Mouse (Mus musculus) liver, embryonic 16.5 days (tissue): ENCODE measurements at regions not wholly inside any gene's neighbourhood (a gene's known extent, or its start where the extent isn't known, plus 50 kb on each side); places are given as distances from the start of the nearest gene placed in this dataset.
A peak's percentile ranks its signal among the peaks of the same experiment; 100 is the strongest.

Source experiments
- ATAC-seq: fragments of 200-750 bp; cut with Nextera tagmentation; 2 replicates; pipeline ENCODE4 v1.8.0; 2017; ENCODE audit warnings: low read depth, mild to moderate bottlenecking, moderate number of reproducible peaks, moderate library complexity
- H3K27ac ChIP-seq: fragments of 300-500 bp; sonication (generic); 2 replicates; pipeline ENCODE4 v1.5.1; 2014; ENCODE audit warnings: mild to moderate bottlenecking, low read length
- H3K27me3 ChIP-seq: fragments of 300-500 bp; sonication (generic); 2 replicates; pipeline ENCODE4 v1.6.1; 2014; ENCODE audit warnings: low read depth, low read length, mixed read lengths; ENCODE audit not compliant: control insufficient read depth, insufficient read depth
- H3K36me3 ChIP-seq: fragments of 300-500 bp; sonication (generic); 2 replicates; pipeline ENCODE4 v1.6.1; 2014; ENCODE audit warnings: mild to moderate bottlenecking; ENCODE audit not compliant: control insufficient read depth, insufficient read depth
- H3K4me1 ChIP-seq: fragments of 300-500 bp; sonication (generic); 2 replicates; pipeline ENCODE4 v1.6.1; 2014; ENCODE audit warnings: low read depth, low read length, mixed read lengths; ENCODE audit not compliant: control insufficient read depth
- H3K4me2 ChIP-seq: fragments of 300-500 bp; sonication (generic); 2 replicates; pipeline ENCODE4 v1.6.1; 2014; ENCODE audit warnings: low read depth, low read length, mixed read lengths
- H3K4me3 ChIP-seq: fragments of 300-500 bp; sonication (generic); 2 replicates; pipeline ENCODE4 v1.5.1; 2014; ENCODE audit warnings: low read depth, mild to moderate bottlenecking, low read length
- H3K9ac ChIP-seq: fragments of 300-500 bp; sonication (generic); 2 replicates; pipeline ENCODE4 v1.6.1; 2014; ENCODE audit warnings: low read depth, low read length
- H3K9me3 ChIP-seq: fragments of 300-500 bp; sonication (generic); replicated peaks from 2 replicates; pipeline ENCODE4 v1.6.1; 2016; ENCODE audit warnings: low read length; ENCODE audit not compliant: control insufficient read depth
- WGBS: fragments of 180-500 bp; shearing (Covaris S2); extraction: QIAGEN DNeasy Blood & Tissue Kit; methylation state at CpG from one replicate; pipeline ENCODE4 v1.1.7; 2014; ENCODE audit not compliant: insufficient replicate concordance; 5-methylcytosine and 5-hydroxymethylcytosine counted together

GRCm38 (mm10) chr3:148762541-148763225, 227.7 kb downstream of the Adgrl2 start:
- no peak for ATAC-seq
- 17% methylated on average over 11 of the region's 11 CpGs for WGBS
- Histone ChIP-seq H3K27me3 (no peaks in the 10 kb centered on the region), H3K4me1 (no peaks in the 10 kb centered on the region), H3K4me3 (no peak overlapping the region), H3K9me3 (no peaks in the 10 kb centered on the region), H3K27ac (no peak overlapping the region), H3K36me3 (no peaks in the 10 kb centered on the region), H3K4me2 (no peak overlapping the region), H3K9ac (no peak overlapping the region)

- Histone ChIP-seq H3K36me3 (no peaks in the 10 kb centered on the region), H3K27ac (no peak overlapping the region), H3K4me2 (no peak overlapping the region), H3K9ac (no peak overlapping the region), H3K9me3 (no peaks in the 10 kb centered on the region), H3K4me3 (no peak overlapping the region), H3K4me1 (no peaks in the 10 kb centered on the region), H3K27me3 (no peaks in the 10 kb centered on the region)
- ATAC-seq: no peak
Observed at GRCm38 (mm10) chr3:148761586-148761985, 228.8 kb downstream of the Adgrl2 start.

DNA sequence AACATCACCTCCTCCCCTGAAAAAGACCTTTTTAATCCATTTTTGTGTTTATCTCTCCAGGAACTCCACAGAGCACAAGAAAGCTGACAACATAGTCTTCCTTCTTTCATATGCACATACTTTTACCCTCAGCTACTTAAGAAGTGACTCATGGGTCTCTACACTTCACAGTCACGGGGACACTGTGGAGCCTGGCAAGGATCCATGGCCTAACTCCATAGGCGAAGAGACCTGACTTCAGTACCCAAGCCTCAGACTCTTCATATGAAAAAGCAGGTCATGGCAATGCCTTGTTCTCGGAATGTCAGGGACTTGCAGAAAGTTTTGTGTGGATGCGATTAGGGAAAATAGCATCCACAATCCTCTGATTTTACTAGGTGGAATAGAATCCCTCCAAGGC, 230.9 kb downstream of the Adgrl2 start:
- Histone ChIP-seq H3K27me3 (no peaks in the 10 kb centered on the region), H3K4me3 (no peak overlapping the region), H3K9me3 (no peaks in the 10 kb centered on the region), H3K36me3 (no peaks in the 10 kb centered on the region), H3K9ac (no peak overlapping the region), H3K27ac (no peak overlapping the region), H3K4me1 (no peaks in the 10 kb centered on the region), H3K4me2 (no peak overlapping the region)
- ATAC-seq: no peak
- 70% methylated on average over 4 of the region's 4 CpGs for WGBS

GRCm38 (mm10) chr3:148746234-148746633, 244.1 kb downstream of the Adgrl2 start:
- 75% methylated on average over 3 of the region's 3 CpGs for WGBS
- no peak overlapping the region for H3K9ac ChIP-seq
- H3K36me3 ChIP-seq: no peaks in the 10 kb centered on the region
- H3K27me3 ChIP-seq: no peaks in the 10 kb centered on the region
- ATAC-seq: no peak
- H3K27ac ChIP-seq: no peak overlapping the region
- H3K9me3 ChIP-seq: no peaks in the 10 kb centered on the region
- no peak overlapping the region for H3K4me3 ChIP-seq
- no peaks in the 10 kb centered on the region for H3K4me1 ChIP-seq
- no peak overlapping the region for H3K4me2 ChIP-seq

DNA sequence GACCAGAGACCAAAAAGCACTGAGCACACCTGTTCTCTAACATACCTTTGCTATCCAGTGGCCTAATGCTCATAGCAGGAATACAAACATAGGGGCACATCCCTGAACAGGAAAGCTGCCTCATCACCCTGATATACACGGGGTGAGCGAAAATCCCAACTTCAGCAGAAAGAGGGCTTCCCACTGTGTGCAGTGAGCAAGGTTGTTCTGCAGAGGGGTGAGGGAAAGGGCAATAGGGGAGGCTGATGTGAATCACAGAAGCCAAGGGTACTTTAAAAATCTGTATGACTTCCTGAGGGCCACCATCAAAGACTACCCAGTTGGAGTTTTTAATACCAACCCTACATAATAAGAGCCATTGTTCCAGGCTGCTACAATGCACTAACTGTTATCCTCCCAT, 245.7 kb downstream of the Adgrl2 start:
- 57% methylated on average over 2 of the region's 2 CpGs for WGBS
- no peak overlapping the region for H3K27ac ChIP-seq
- H3K4me3 ChIP-seq: no peak overlapping the region
- no peak overlapping the region for H3K9ac ChIP-seq
- H3K36me3 ChIP-seq: no peaks in the 10 kb centered on the region
- ATAC-seq: no peak
- H3K27me3 ChIP-seq: no peaks in the 10 kb centered on the region
- no peaks in the 10 kb centered on the region for H3K9me3 ChIP-seq
- H3K4me2 ChIP-seq: no peak overlapping the region
- no peaks in the 10 kb centered on the region for H3K4me1 ChIP-seq

DNA sequence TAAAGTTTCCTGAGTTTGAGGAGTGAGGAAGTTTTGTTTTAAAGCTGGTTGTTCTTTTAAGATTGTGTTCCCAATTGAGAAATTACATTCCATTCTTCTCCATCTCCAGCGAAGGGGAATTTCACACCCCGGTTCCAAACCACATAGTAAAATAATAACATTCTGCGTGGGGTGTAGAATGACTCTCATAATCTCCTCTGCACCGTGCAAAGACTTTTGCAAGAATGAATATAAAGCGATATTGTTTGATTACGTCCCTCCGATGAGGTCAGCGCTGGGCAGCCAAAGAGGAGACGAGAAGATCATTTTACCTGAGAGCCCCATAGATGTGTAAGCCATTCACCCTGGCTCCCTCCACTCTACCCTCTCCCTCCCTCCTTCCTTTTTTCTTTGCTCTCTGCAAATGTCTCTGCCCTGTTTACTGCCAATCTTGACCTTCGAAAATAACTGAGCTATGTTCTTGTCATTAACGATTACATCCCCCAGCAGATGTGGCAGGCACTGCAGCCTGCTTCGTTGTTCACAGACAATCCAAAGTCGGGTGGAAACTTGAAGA, 256.1 kb downstream of the Adgrl2 start:
- no peak overlapping the region for H3K9ac ChIP-seq
- H3K4me3 ChIP-seq: no peak overlapping the region
- H3K27me3 ChIP-seq: no peaks in the 10 kb centered on the region
- 68% methylated on average over 13 of the region's 13 CpGs for WGBS
- H3K4me1 ChIP-seq: no peaks in the 10 kb centered on the region
- H3K27ac ChIP-seq: no peak overlapping the region
- H3K9me3 ChIP-seq: no peaks in the 10 kb centered on the region
- no peak for ATAC-seq
- H3K4me2 ChIP-seq: no peak overlapping the region
- no peaks in the 10 kb centered on the region for H3K36me3 ChIP-seq

DNA sequence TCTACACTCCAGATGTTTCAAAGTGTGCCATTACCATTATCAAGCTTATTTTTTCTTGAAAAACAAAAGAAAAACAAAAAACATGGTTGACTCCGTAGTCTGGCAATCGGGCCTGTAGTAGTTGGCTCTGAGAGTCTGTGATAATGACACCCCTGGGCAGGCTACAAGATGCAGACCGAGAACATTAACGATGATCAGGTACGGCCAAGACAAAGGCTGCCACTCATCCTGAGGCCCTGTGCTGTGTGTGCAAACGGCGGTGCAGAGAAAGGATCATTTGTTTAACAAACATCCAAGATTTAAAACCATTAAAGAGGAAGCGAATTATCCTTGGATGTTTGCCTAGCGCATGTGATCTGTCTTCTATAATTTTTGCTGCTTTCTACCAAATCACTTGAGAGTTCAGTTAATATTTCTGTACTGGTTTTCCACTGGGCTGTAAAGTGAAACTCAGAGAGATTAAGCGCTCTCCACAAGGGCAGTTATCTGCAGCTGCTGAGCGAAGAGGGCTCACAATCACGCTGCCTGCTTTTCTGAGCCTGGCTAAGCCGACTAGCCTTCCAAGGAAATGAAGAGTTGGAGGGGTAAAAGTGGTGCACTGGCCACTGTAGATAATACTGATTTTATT, 257.0 kb downstream of the Adgrl2 start:
- no peak for ATAC-seq
- no peak overlapping the region for H3K4me2 ChIP-seq
- WGBS: 65% methylated on average over 13 of the region's 13 CpGs

GRCm38 (mm10) chr3:148731436-148731835, 258.9 kb downstream of the Adgrl2 start:
- H3K9ac ChIP-seq: no peak overlapping the region
- no peaks in the 10 kb centered on the region for H3K36me3 ChIP-seq
- WGBS: 81% methylated on average over 3 of the region's 3 CpGs
- no peak overlapping the region for H3K4me3 ChIP-seq
- H3K27me3 ChIP-seq: no peaks in the 10 kb centered on the region
- no peaks in the 10 kb centered on the region for H3K4me1 ChIP-seq
- no peaks in the 10 kb centered on the region for H3K9me3 ChIP-seq
- no peak for ATAC-seq
- H3K4me2 ChIP-seq: no peak overlapping the region
- no peak overlapping the region for H3K27ac ChIP-seq

More for the DNA sequence above, 257.0 kb downstream of the Adgrl2 start:
- Histone ChIP-seq H3K27ac (no peak overlapping the region), H3K9ac (no peak overlapping the region), H3K4me3 (no peak overlapping the region), H3K9me3 (no peaks in the 10 kb centered on the region), H3K4me1 (no peaks in the 10 kb centered on the region), H3K27me3 (no peaks in the 10 kb centered on the region), H3K36me3 (no peaks in the 10 kb centered on the region)

GRCm38 (mm10) chr3:148729242-148729680, 261.1 kb downstream of the Adgrl2 start:
- WGBS: 17% methylated on average over 7 of the region's 7 CpGs
- Histone ChIP-seq H3K4me1 (no peaks in the 10 kb centered on the region), H3K27me3 (no peaks in the 10 kb centered on the region), H3K9me3 (no peaks in the 10 kb centered on the region), H3K9ac (no peak overlapping the region), H3K27ac (no peak overlapping the region), H3K4me3 (no peak overlapping the region), H3K4me2 (no peak overlapping the region), H3K36me3 (no peaks in the 10 kb centered on the region)
- 0 out of 2 replicates have a peak, but pooled peaks have one; percentile 30 for ATAC-seq
